Mouse (Mus musculus) G1E (cell line): ENCODE results near the gene Eef2k. TPM values are rescaled to one million over a fixed set of nuclear protein-coding genes. Genes with fewer than 3 reads are reported as not detected.
"Not testable (repeated sequence)": the region's sequence is repeated elsewhere in the genome, so short reads cannot be mapped to it uniquely, and the experiment has no call there.

Experiments
- ATAC-seq: 2 replicates; pipeline ENCODE4 v1.8.0; 2016; ENCODE audit warnings: mild to moderate bottlenecking; ENCODE audit not compliant: insufficient number of reproducible peaks, poor library complexity, low FRiP score, severe bottlenecking; ENCODE audit errors: extremely low read depth
- DNase-seq: peaks from one replicate; pipeline ENCODE4 v3.0.0; 2012; ENCODE audit warnings: low spot score
- H3K27me3 ChIP-seq: 2 replicates; pipeline ENCODE4 v1.6.1; 2012; ENCODE audit warnings: mild to moderate bottlenecking, low read length, inconsistent platforms; ENCODE audit not compliant: insufficient read depth
- H3K36me3 ChIP-seq: replicated peaks from 2 replicates; pipeline ENCODE3; 2012; ENCODE audit warnings: mild to moderate bottlenecking, inconsistent platforms
- H3K4me1 ChIP-seq: 2 replicates; pipeline ENCODE4 v1.6.1; 2012; ENCODE audit warnings: low read depth, low read length, inconsistent platforms, mixed read lengths; ENCODE audit not compliant: insufficient read depth
- H3K4me3 ChIP-seq: 2 replicates; pipeline ENCODE4 v1.5.1; 2012; ENCODE audit warnings: low read depth, mild to moderate bottlenecking, inconsistent platforms, low read length, moderate library complexity, mixed read lengths
- H3K9me3 ChIP-seq: replicated peaks from 2 replicates; pipeline ENCODE4 v1.6.1; 2012; ENCODE audit warnings: inconsistent platforms
- CTCF ChIP-seq: IDR thresholded peaks from 2 replicates; pipeline ENCODE4 v1.5.1; 2012; ENCODE audit warnings: low read depth, low read length, inconsistent platforms, mixed read lengths
- GATA1 ChIP-seq: IDR thresholded peaks from 2 replicates; pipeline ENCODE4 v1.6.1; 2012; ENCODE audit warnings: borderline replicate concordance, low read length, inconsistent platforms, mixed read lengths
- GATA2 ChIP-seq: IDR thresholded peaks from 2 replicates; pipeline ENCODE4 v1.6.1; 2012; ENCODE audit warnings: low read depth, low read length, inconsistent platforms, borderline replicate concordance
- POLR2AphosphoS5 ChIP-seq: IDR thresholded peaks from 2 replicates; pipeline ENCODE4 v1.6.1; 2012; ENCODE audit warnings: low read depth, low read length, inconsistent platforms; ENCODE audit not compliant: insufficient replicate concordance
- TAL1 ChIP-seq: conservative IDR thresholded peaks from 2 replicates; pipeline ENCODE4 v1.6.1; 2012; ENCODE audit warnings: low read depth, low read length, inconsistent platforms, mixed read lengths
- polyA plus RNA-seq: library from polyadenylated mRNA; stranded (reverse); fragments of >175 nt; gene quantifications from 2 replicates; pipeline ENCODE4 v1.2.3, GENCODE M21; 2012
- total RNA-seq, 2 experiments: library from RNA; stranded (forward) in 1 of 2; stranded (reverse) in 1 of 2; fragments of 200-1000 nt in 1 of 2; fragments of >200 nt in 1 of 2; fragmentation: Nextera tagmentation in 1 of 2; gene quantifications; 2 replicates each; pipeline ENCODE4 v1.2.3; 2014 to 2017

Eef2k gene
- total and polyA plus RNA-seq, 3 experiments = 72.9 to 189 (median 107) TPM

GRCm38 (mm10) chr7:120901701-120902100 lies 59.1 kb downstream of the Eef2k start:
- Histone ChIP-seq H3K4me1 (peaks cover 12% of the 10 kb centered on the region; the same call in 1 of the 2 replicates), H3K4me3 (no peak overlapping the region), H3K9me3 (no peaks in the 10 kb centered on the region), H3K36me3 (peaks cover 98% of the 10 kb centered on the region), H3K27me3 (no peaks in the 10 kb centered on the region)
- no peak for TF ChIP-seq POLR2AphosphoS5
- DNase-seq = no peak
- ATAC-seq = no peak

- H3K9me3 ChIP-seq = no peaks in the 10 kb centered on the region
Measured at GRCm38 (mm10) chr7:120902931-120903330, 60.3 kb downstream of the Eef2k start.

GRCm38 (mm10) chr7:120910172-120910571 lies 67.5 kb downstream of the Eef2k start:
- not testable (repeated sequence) for ATAC-seq, H3K9me3 ChIP-seq, H3K4me3 ChIP-seq, H3K27me3 ChIP-seq, DNase-seq
- Histone ChIP-seq H3K4me1 (peaks cover 14% of the 10 kb centered on the region), H3K36me3 (peaks cover 22% of the 10 kb centered on the region)

More at GRCm38 (mm10) chr7:120902931-120903330, 60.3 kb downstream of the Eef2k start:
- H3K36me3 ChIP-seq = peaks cover 92% of the 10 kb centered on the region
- no peaks in the 10 kb centered on the region for H3K27me3 ChIP-seq
- H3K4me1 ChIP-seq = peaks cover 12% of the 10 kb centered on the region; the same call in 1 of the 2 replicates
- no peak overlapping the region for H3K4me3 ChIP-seq
- ATAC-seq (no peak), DNase-seq (no peak)
- TF ChIP-seq POLR2AphosphoS5 = no peak
- no peak for TF ChIP-seq GATA1
- no peak for TF ChIP-seq GATA2
- no peak for TF ChIP-seq CTCF
- TF ChIP-seq TAL1 = no peak

- Histone ChIP-seq H3K36me3 (peaks cover 11% of the 10 kb centered on the region), H3K4me1 (peaks cover 20% of the 10 kb centered on the region)
- ATAC-seq, DNase-seq, H3K9me3 ChIP-seq, H3K4me3 ChIP-seq, H3K27me3 ChIP-seq: not testable (repeated sequence)
Measured at GRCm38 (mm10) chr7:120911268-120911667, 68.6 kb downstream of the Eef2k start.

GRCm38 (mm10) chr7:120913332-120913731 lies 70.7 kb downstream of the Eef2k start:
- no peaks in the 10 kb centered on the region for H3K27me3 ChIP-seq
- H3K9me3 ChIP-seq = no peaks in the 10 kb centered on the region
- DNase-seq (no peak), ATAC-seq (no peak)
- H3K4me1 ChIP-seq = peaks cover 26% of the 10 kb centered on the region
- TF ChIP-seq GATA1 (no peak), CTCF (no peak), TAL1 (no peak), POLR2AphosphoS5 (no peak), GATA2 (no peak)
- no peak overlapping the region for H3K4me3 ChIP-seq
- no peaks in the 10 kb centered on the region for H3K36me3 ChIP-seq

GRCm38 (mm10) chr7:120916262-120916875 lies 73.7 kb downstream of the Eef2k start:
- no peak for DNase-seq
- Histone ChIP-seq H3K36me3 (peaks cover 22% of the 10 kb centered on the region), H3K4me3 (peak overlapping the region; percentile 95; the same call in 1 of the 2 replicates), H3K9me3 (no peaks in the 10 kb centered on the region), H3K4me1 (peaks cover 47% of the 10 kb centered on the region), H3K27me3 (no peaks in the 10 kb centered on the region)
- no peak for ATAC-seq
- TF ChIP-seq GATA1 (no peak), CTCF (no peak), TAL1 (no peak), POLR2AphosphoS5 (no peak), GATA2 (no peak)

- Histone ChIP-seq H3K9me3 (no peaks in the 10 kb centered on the region), H3K27me3 (no peaks in the 10 kb centered on the region), H3K4me1 (peaks cover 50% of the 10 kb centered on the region), H3K36me3 (peaks cover 28% of the 10 kb centered on the region), H3K4me3 (peak overlapping the region; percentile 95)
- TF ChIP-seq GATA1 (no peak), GATA2 (no peak), POLR2AphosphoS5 (no peak), CTCF (no peak), TAL1 (no peak)
- no peak for DNase-seq
- no peak for ATAC-seq
Measured at GRCm38 (mm10) chr7:120917279-120917591, 74.6 kb downstream of the Eef2k start.
